Mouse (Mus musculus): ENCODE results near the gene Papss2.

Gene Papss2

DNA sequence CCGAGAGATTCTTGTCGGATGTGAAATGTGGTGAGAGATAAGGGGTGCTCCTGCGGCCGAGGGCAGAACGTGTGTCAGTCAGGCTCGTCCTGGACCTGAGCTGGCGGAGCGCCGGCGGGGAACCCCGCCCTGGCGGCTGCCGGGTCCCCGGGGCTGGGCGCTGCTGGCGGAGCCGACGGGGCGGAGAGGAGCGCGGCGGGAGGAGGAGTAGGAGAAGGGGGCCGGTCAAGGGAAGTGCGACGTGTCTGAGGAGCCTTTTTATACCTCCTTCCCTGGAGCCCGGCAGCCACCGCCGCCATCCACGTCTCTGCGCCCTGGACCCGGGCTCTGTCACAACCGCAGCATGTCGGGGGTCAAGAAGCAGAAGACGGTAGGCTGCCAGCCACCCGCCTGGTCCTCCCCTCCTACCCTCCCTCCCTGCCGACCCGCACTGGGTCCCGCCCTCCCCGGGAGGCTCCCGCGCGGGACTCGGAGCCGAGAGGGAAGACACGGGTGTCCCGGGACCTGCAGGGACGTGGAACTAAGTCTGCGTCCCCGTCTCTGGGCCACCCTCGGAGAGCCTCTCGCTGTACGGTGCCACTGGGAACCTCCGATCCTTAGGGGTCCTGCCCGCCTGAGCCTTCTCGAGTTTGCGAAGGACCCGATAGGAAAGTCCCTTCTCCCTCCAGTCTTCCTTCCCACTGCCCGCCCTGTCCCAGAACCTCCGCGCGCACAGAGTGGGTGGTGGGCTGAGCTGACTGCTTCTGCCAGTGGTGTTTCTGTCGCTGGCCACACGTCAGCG, at the start of gene Papss2:
Gene Papss2 (plus strand): TSS at position 285 of the 781 bp plus-strand sequence.
- peak; percentile 68 to 71 for DNase-seq (ENCODE audit: low spot score in 2 of 2)

DNA sequence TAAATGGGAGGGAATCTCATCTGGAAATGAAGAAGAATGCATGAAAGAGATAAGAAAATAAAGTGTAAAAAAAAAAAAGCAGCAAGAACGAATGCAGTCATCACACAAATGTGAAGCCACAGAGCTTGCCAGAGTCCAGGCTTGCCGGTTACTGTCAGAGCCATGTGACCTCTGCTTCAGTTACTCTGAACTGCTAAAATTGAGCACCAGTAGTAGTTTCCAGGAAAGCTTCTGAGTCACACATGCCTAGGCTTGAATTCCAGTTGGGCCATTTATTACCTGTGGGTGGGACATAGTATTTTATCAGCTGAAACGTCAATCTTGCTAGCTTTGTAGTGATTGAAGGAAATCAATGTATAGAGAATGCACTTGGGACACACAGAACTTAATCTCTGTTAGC, 48.2 kb upstream of the Papss2 start:
- DNase-seq (ENCODE audit: low spot score in 2 of 2), result no peak

DNA sequence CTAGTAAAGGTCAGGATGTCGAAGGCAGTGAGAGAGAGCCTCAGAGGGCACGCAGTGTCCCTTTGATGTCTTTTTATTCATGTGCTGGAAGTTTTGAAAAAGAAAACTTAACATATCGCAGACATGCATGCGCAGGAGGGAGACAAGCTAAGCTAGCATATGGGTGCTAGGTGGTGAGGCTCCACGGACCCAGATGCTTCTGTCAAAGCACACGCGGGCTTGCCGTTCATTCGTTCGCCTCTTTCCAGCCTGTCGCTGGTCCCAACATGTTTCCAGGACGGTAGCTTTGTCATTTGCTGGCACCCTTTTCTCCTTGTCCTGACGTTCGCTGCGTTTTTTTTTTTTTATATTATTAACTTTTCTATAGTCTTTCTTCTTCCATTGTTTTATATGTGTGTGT, 47.4 kb upstream of the Papss2 start:
- no peak for DNase-seq (ENCODE audit: low spot score in 2 of 2)

DNA sequence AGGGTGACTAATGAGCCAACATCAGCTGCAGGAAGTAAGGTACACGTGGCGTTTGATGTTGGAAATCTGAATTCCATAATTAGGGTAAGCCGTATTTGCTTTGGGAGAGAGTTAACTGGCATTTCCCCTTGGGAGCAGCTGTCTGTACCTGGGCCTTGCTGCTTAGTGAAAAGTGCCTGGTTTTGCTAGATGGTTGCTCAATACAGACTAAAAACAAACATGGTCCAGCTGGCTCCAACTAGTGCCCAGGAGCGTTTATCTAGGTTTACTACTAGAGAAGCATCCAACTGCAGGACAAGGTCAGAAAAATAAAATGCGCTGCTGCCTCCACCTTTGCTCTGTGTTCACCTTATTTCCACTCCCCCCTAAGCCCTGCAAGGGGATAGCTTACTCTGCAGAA, 45.1 kb upstream of the Papss2 start:
- no peak for DNase-seq (ENCODE audit: low spot score in 2 of 2)

DNA sequence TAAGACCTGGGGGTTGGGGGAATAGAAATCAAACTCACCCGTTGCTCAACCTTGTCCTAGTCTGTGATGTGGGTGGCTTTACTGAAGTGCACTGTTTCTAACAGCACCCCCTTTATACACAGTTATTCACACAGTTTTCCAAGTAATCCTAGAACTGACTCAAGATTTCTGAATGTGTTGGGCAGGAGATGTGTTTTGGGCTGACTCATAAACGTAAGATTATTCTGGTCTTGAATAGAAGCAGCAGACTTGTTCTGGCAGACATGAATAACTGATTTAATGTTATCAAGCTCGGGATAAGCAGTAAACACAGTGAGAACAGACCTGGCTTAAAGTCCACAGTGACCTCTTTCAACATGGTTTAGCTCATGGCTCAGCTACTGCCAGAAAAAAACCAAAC, 44.1 kb upstream of the Papss2 start:
- no peak for DNase-seq (ENCODE audit: low spot score in 2 of 2)

DNA sequence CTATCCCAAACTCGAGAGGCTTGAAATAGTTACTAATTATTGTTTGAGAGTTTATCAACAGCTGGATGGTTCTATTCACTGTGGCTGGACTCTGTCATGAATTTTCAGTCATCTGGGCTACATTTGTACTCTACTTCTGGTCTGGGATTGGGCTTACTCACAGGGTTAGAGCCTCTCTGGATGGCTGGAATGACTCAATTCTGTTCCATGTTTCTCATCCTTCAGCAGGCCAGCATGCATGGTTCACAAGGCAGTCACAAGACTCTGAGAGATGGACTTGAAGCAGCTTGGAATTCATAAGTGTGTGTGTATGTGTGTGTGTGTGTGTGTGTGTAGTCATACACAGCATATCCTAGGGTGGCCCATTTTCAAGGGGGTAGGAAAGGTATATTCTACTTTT, 43.5 kb upstream of the Papss2 start:
- DNase-seq (ENCODE audit: low spot score in 2 of 2), result no peak

DNA sequence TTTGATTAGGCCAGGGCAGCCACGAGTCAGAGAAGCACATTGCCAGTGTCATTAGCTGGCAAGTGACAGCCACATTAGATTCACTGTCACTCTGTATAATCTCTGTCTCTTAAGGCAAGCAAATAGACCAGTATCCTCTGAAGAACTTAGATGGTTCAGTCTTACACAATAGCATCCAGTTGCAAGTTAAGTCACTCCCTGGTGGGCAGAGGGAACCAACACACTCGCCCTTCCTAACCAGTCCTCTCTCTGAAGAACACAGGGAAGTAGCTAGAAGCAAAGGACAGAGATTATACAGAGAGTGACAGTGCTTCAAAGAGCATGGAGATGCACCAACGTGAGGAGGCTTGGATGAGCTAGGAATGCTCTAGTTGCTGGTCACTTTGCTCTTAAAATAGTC, 42.3 kb upstream of the Papss2 start:
- no peak for DNase-seq (ENCODE audit: low spot score in 2 of 2)

DNA sequence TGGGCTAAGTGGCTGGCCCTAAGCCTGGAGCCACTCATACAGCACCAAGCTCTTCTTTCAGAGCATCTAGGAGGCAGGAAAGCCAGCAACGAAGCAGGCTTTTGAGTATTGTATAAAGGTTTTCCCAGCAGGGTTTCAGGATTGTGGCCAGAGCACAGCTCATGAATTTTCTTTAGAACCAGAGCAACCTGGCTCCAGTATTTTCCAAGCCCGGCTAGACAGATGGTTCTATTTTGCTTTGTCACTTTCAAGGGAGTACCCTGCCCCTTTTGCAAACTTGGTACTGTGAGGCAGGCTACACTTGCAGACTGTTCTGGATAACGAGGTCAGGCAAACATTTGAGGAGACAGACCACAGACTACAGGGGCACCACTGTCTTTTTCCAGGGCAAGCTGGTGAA, 40.3 kb upstream of the Papss2 start:
- no peak for DNase-seq (ENCODE audit: low spot score in 2 of 2)

DNA sequence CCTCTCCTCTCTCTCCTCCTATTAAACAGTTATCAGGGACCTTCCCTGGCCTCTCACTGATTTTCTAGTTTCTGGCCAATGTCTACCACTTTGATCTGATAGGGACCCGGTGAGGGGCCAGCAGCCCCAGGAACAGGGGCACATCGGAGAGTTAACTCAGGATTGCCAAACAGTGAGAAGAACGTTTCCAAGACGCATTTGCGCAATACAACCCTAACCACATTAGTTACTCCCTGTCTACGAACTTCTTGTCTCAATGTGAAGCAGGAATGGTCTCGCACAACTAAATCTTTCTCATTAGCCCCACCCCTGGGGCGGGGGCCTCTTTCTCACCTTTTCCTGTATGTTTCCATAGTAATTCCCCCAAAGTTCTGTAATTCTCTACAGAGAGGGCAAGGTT, 28.6 kb upstream of the Papss2 start:
- DNase-seq (ENCODE audit: low spot score in 2 of 2), result no peak

DNA sequence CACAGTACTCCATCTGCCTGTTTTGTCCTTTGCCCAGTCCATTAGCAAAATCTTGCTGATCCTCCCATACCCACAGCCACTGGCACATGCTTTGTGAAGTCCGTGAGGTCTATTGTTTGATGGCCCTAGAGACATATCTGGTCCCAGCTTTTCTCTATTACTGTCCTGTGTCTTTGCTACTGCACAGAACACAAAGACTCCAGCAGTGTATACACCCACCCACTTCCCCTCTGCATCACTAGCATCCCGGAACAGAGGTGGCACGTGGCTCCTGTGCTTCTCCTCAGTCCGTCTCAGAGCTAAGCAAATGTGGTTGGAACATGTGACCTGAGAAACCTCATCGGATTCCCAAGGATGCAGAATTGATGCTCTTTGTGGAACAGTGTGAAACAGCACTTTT, 28.1 kb upstream of the Papss2 start:
- DNase-seq (ENCODE audit: low spot score in 2 of 2), result no peak

DNA sequence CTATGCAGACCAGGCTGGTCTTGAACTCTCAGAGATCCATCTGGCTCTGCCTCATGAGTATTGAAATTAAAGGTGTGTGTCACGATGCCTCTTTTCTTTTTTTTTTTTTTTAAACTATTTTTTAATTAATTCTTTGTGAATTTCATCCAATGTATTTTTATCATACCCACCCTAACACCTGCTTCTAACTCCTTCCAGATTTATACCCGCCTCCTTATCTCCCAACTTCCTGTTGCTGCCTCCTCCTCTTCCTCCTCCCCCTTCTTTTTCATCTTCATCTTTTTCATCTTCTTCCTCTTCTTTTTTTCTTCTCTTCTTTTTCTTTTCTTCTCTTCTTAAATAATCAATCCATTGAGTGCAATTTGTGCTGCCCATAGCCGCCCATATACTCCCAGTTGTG, 27.1 kb upstream of the Papss2 start:
- DNase-seq (ENCODE audit: low spot score in 2 of 2), result no peak

DNA sequence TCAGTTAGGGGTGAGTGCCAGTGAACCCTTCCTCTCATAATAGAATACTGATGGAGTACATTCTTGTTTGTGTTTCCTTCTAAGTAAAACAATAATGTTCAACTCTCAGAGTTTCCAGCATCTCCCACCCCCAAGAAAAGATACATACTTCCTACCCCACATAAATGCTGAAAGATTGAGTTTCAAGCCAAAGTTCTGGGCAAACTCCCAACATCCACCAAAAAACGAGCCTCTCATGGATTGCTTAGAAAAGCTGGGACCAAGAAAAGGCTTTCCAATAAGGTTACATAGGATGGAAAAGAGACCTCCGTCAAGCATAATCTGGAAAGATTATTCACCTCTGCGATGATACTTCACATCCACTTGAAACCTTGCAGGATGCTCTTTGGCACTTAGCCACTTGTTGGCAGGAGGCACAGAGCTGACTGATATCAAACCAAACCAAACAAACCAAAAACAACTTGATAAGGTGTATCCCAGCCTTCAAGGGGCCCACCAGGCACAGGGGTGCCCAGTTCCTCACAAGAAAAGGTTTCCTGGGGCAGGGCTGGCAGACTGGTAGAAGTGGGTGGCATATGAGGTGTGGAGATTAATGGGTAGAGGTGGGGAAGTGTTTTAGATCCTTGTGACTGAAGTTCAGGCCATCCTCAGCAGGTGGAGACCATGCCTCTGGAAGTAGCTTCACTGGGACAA, 26.5 kb upstream of the Papss2 start:
- no peak for DNase-seq (ENCODE audit: low spot score in 2 of 2)

DNA sequence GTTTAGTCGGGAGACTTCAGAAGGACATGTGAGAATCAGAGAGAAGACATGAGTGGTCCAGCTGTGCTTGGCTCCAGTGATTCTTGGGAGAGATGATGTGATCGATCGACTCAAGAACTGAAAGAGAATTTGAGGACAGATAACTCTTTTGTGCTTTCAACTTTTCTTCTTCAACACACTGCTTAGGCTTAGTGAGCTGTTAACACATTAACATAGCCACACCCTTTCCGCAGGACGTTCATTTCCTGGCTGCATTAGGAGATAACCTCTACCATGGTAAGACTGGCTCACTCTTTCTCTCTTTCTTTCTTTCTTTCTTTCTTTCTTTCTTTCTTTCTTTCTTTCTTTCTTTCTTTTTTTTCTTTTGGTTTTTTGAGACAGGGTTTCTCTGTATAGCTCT, 25.9 kb upstream of the Papss2 start:
- no peak for DNase-seq (ENCODE audit: low spot score in 2 of 2)

DNA sequence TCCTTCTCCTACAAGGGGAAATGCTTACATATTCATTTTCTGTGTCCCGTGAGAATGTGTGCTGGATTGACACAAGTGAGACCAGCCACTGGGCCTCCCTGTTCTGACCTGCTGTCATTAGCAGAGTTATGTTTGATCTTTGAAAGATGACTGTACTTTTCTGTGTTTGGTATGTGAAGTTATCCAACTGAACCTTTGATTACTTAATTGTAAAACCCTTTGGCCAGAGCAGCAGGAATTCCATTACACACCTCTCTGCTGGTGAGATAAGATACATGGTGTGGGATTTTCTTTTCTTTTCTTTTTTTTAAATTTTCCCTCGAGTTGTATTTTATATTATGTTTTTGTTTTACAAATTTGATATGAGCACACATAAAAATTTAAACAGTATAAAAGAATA, 23.4 kb upstream of the Papss2 start:
- DNase-seq (ENCODE audit: low spot score in 2 of 2), result no peak

DNA sequence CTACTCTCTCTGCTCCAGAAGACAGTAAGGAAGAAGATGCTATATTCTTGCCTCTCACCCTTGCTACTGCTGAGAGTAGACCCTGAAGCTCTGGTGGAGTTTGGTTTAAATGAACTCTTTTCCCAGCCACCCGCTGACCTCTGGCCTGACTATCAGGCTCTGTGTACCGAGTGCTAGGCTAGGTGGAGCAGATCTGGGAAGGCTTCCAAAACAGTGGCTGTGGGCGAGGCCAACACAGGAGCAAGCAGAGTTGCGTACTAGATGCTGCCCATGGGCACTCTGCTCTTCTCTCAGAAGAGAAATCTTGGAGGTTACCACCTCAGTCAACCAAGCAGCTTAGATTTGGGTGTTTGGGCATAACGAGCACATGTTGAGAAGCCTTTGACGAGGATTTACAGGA, 22.3 kb upstream of the Papss2 start:
- DNase-seq (ENCODE audit: low spot score in 2 of 2), result no peak

DNA sequence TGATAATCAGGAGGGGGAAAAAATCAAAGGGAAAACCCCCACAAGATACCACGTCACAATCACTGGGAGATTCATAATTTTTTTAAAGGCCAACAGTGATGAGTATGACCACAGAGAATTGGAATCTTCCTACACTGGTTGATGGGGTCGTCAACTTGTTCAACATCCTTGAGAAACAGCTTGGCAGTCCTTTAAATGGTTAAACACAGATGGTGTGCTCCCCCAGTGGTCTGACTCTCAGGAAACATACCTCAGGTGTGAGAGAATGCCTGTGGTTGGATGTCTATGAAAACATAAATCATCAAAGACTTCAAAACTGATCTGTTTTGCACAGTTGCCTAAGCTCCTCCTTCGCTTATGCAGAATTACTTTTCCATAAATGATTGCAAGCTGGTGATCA, 20.7 kb upstream of the Papss2 start:
- DNase-seq (ENCODE audit: low spot score in 2 of 2), result no peak

DNA sequence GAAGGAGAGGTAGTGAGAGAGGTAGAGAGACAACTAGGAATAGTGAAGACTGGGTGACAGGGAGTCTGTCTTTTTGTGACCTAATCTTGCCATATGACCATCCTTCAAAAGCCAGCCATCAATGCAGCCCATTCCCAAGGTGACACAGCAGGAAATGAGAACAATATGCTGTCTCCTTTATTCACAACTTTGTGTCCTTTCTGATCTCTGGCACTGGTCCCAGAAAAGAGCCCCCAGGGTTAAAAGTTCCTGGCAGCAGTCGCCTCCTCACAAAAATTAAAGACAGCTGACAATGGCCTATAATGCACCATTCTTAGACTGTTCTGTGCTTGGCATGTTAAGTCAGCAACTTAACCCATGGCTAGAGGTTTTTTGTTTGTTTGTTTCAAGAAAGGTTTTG, 17.8 kb upstream of the Papss2 start:
- DNase-seq (ENCODE audit: low spot score in 2 of 2), result no peak

DNA sequence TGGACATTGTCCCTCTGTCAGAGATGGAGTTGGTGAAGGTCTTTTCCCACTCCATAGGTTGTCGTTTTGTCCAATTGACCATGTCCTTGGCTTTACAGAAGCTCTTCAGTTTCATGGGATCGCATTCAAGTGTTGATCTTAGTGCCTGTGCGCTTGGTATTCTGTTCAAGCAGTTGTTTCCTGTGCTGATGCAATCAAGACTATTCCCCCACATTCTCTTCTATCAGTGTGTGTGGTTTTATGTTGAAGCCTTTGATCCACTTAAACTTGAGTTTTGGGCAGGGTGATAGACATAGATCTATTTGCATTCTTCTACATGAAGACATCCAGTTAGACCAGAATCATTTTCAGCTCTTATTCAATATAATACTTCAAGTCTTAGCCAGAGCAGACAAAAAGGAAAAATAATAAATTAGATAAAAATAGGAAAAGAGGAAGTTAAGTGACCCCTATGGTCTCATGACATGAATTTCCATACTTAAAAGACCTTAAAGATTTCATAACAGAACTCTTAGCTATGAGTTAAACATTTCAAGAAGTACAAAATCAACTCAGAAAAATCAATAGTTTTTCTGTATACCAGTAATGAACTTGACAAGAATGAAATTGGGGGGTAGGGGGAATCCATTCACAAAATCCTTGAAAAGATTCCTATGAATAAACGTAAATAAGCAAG, 12.4 kb upstream of the Papss2 start:
- no peak for DNase-seq (ENCODE audit: low spot score in 2 of 2)

DNA sequence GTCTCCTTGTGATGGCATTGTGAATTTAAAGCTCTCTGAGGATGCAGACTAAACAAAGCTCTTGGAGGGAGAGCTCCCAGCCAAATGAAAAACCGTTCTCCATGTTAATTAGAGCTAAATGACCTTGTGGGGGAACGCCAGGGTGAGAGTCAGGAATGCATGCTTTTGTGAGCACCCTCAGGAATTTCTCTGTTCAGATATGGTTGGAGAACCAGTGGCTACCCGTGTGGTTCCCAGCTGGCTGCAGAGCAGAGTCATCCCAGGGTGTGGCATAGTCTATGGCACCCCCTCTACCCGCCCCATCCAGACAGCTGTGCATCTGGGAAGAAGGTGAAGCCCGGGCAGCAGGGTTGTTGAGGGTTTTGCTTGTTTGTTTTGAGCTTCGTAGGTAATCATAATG, 7.9 kb upstream of the Papss2 start:
- DNase-seq (ENCODE audit: low spot score in 2 of 2), result no peak

DNA sequence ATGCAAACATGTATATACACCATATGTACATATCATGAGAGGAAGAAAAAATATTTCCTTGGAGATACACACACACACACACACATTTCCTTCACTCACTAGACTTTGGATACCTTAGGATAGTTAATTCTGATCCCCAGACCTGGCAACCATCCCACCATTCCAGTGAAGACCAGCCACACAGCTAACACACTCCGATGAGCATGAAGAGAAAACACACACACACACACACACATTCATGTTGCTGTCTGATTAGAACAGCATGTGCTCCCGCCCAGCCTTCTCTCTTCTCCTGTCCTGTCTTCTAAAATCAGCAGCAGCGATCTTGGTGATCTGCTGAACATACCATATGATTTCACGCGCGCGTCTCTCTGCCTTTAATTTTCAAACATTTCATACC, 2.8 kb upstream of the Papss2 start:
- no peak for DNase-seq (ENCODE audit: low spot score in 2 of 2)

DNA sequence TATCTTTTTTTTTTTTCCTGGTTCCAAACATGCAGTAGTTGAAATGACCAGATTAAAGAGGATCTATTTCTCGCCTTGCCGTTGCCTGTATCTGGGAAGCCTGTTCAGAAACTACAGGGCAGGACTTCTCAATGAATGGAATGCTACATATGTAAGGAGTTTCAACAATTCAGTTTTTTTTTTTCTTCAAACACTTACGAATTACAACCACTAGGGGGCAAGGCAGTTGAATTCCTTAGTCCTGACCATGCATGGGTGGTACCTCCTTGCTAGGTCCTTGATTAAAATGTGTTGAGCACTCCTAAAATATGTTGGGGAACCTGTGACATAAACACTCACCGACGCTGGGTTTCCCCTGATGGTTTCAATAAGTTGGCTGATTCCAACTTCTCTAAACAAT, 1.7 kb upstream of the Papss2 start:
- DNase-seq (ENCODE audit: low spot score in 2 of 2), result no peak

DNA sequence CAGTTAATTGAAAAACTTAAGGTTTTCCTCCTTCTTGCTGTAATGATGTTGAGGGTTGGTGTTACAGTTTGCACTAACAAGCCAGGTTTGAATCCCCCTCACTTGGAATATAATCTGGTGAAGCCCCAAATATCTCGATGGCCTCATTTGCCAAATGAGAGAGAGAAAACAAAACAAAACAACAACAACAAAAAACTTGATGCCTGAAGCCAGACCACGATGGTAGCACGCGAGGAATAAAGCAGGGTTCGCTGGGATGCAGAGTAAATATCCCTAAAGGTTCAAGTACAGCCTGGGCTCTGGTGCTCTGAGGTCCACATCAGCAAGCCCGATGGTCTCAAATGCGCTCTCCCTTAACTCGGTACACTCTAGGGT, 472 bp upstream of the Papss2 start:
- no peak for DNase-seq (ENCODE audit: low spot score in 2 of 2)

DNA sequence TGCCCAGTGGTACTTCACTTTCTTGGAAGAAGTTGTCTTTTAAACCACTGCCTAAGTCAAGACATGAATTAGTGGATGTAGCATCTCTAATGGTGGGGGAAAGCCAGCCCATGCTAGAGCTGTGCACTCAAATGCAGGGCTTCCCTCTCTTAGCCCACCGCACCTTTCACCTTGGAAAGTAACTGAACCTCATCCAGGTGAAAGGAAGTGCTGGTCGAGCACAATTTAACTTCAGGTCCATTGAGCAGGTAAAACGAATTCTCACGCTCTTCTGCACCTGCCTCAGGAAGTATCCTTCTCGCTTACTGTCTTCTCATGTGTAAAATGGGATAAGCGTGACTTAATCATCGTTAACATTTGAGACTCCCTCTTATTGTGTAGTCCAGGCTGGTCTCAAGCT, 3.4 kb downstream of the Papss2 start:
- DNase-seq (ENCODE audit: low spot score in 2 of 2), result no peak

Measured in urinary bladder, postnatal 4 days (tissue).